24 mouse cellular contexts compared by ENCODE assay signal in the genomic region with DNA sequence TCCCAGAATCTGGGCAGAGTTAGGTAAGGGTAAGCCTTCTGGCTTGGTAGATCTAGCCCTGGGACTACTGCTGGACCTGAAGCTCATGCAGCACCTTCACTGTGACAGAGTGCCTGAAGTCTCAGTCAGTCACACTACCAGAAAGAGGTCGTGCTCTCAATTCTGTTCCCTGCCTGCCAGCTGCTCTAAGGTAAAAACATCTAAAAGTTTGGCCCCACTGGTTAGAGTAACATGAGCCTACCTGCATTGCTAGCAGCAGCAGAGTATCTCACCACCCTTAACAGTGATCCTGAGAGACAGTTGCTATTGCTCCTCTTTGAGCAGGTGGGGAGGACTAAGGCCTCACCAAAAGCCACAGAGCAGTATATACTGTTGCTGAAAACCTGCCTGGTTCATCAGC.
"Had no signal": no experiment of that assay in that cellular context is flagged by ENCODE, and none has a peak within 500 bp of the region (broad histone marks: within the 10 kb centered on the region; RNA-seq: fewer than 3 reads in every experiment).

No protein-coding gene starts in this region.

- ATAC-seq: forebrain, postnatal 0 days; hindbrain, postnatal 0 days; intestine, embryonic 16.5 days had no signal

- H3K9ac ChIP-seq: forebrain, postnatal 0 days; heart, embryonic 12.5 days; hindbrain, embryonic 13.5 days; hindbrain, embryonic 15.5 days; kidney, embryonic 15.5 days; limb, embryonic 13.5 days; limb, embryonic 15.5 days had no signal

- H3K27me3 ChIP-seq: heart, embryonic 12.5 days; hindbrain, embryonic 13.5 days; hindbrain, embryonic 15.5 days; kidney, embryonic 15.5 days; limb, embryonic 13.5 days; limb, embryonic 15.5 days had no signal

- DNase-seq: forebrain, postnatal 0 days; gastrocnemius, postnatal 14 days; gastrocnemius, postnatal 36 days; heart, adult 11 months; heart, adult 2 months; heart, postnatal 10 days; heart, postnatal 36 days; kidney, adult 11 months; kidney, adult 2 months; kidney, adult 9 months; kidney, postnatal 14 days; kidney, postnatal 36 days; layer of hippocampus, adult 9-11 months; layer of hippocampus, postnatal 36 days; left cerebral cortex, postnatal 4 days had no signal

- H3K9me3 ChIP-seq: heart, embryonic 12.5 days; hindbrain, embryonic 13.5 days; hindbrain, embryonic 15.5 days; kidney, embryonic 15.5 days; limb, embryonic 13.5 days; limb, embryonic 15.5 days had no signal

- H3K4me3 ChIP-seq: heart, adult 2 months; heart, embryonic 12.5 days; hindbrain, embryonic 13.5 days; hindbrain, embryonic 15.5 days; kidney, embryonic 15.5 days; limb, embryonic 13.5 days; limb, embryonic 15.5 days had no signal

- H3K4me2 ChIP-seq: heart, embryonic 12.5 days; hindbrain, embryonic 13.5 days; hindbrain, embryonic 15.5 days; kidney, embryonic 15.5 days; limb, embryonic 13.5 days; limb, embryonic 15.5 days had no signal

- H3K27ac ChIP-seq: heart, adult 2 months; hindbrain, embryonic 13.5 days; hindbrain, embryonic 15.5 days; hindbrain, postnatal 0 days; kidney, embryonic 15.5 days; kidney, postnatal 0 days; limb, embryonic 13.5 days; limb, embryonic 15.5 days had no signal

- H3K36me3 ChIP-seq: heart, embryonic 12.5 days; hindbrain, embryonic 13.5 days; hindbrain, embryonic 15.5 days; kidney, embryonic 15.5 days; limb, embryonic 13.5 days; limb, embryonic 15.5 days had no signal

- H3K4me1 ChIP-seq: hindbrain, embryonic 15.5 days had no signal
